8 mouse cellular contexts compared by ENCODE assay signal in genomic region chr13:108812956-108813355, GRCm38 (mm10).
DNase-seq lines count a peak whose midpoint lies in the region; ATAC-seq and TF ChIP-seq lines count a peak whose summit lies in the region.

No protein-coding gene starts in this region.

- TF ChIP-seq CTCF in ES-Bruce4 (IDR thresholded peaks at IDR 0.05; ENCODE audit: low read depth, low read length), result peak; percentile 37
- TF ChIP-seq CTCF in bone marrow, adult 2 months (IDR thresholded peaks at IDR 0.05; ENCODE audit: control insufficient read depth, insufficient read depth, low read length), result peak; percentile 28; the same call in 1 of the 2 replicates

- no peak overlapping the region for H3K4me3 ChIP-seq in ES-Bruce4 (ENCODE audit: low read depth, low read length)
- H3K4me3 ChIP-seq in bone marrow, adult 2 months (replicated peaks; ENCODE audit: control insufficient read depth, low read depth, low read length), result no peak overlapping the region
- no peak overlapping the region for H3K4me3 ChIP-seq in embryonic facial prominence, embryonic 14.5 days (ENCODE audit: low read depth, low read length)
- no peak overlapping the region for H3K4me3 ChIP-seq in neural tube, embryonic 14.5 days (ENCODE audit: low read depth, low read length)

- H3K9ac ChIP-seq in ES-Bruce4 (ENCODE audit: low read depth, poor library complexity, severe bottlenecking), result no peak overlapping the region
- H3K9ac ChIP-seq in embryonic facial prominence, embryonic 14.5 days (ENCODE audit: low read depth, low read length), result no peak overlapping the region
- no peak overlapping the region for H3K9ac ChIP-seq in neural tube, embryonic 14.5 days (replicated peaks; ENCODE audit: low read depth, low read length)

- H3K4me2 ChIP-seq in embryonic facial prominence, embryonic 14.5 days (ENCODE audit: low read depth, low read length), result no peak overlapping the region
- no peak overlapping the region for H3K4me2 ChIP-seq in neural tube, embryonic 14.5 days (ENCODE audit: low read depth, low read length)

- no peak overlapping the region for H3K27ac ChIP-seq in ES-Bruce4 (ENCODE audit: insufficient read depth, low read length)
- H3K27ac ChIP-seq in bone marrow, adult 2 months (ENCODE audit: control insufficient read depth, insufficient read depth, low read depth, low read length, poor library complexity), result no peak overlapping the region
- no peak overlapping the region for H3K27ac ChIP-seq in embryonic facial prominence, embryonic 14.5 days (replicated peaks; ENCODE audit: low read depth, low read length)
- H3K27ac ChIP-seq in neural tube, embryonic 14.5 days (ENCODE audit: low read depth, low read length), result no peak overlapping the region

- H3K36me3 ChIP-seq in ES-Bruce4 (ENCODE audit: control insufficient read depth, insufficient read depth, low read length, poor library complexity, severe bottlenecking), result no peaks in the 10 kb centered on the region
- no peaks in the 10 kb centered on the region for H3K36me3 ChIP-seq in embryonic facial prominence, embryonic 14.5 days (ENCODE audit: control insufficient read depth, insufficient read depth, low read length)
- H3K36me3 ChIP-seq in neural tube, embryonic 14.5 days (ENCODE audit: control insufficient read depth, insufficient read depth, low read length), result no peaks in the 10 kb centered on the region

- DNase-seq in heart, postnatal 36 days, result peak; percentile 3 to 4
- DNase-seq in heart, postnatal 25 days (ENCODE audit: low spot score), result no peak
- peak; percentile 72 for DNase-seq in embryonic facial prominence, embryonic 14.5 days (ENCODE audit: low spot score)
- peak; percentile 36 to 54 for DNase-seq in layer of hippocampus, postnatal 10 days (ENCODE audit: low spot score in 2 of 2)
- no peak for DNase-seq in c-Kit-positive CD71-positive TER-119-positive erythroid progenitor cells, embryonic 14.5 days (ENCODE audit: low spot score)

- H3K27me3 ChIP-seq in ES-Bruce4 (ENCODE audit: control insufficient read depth, insufficient read depth, low read length, poor library complexity, severe bottlenecking), result no peaks in the 10 kb centered on the region
- H3K27me3 ChIP-seq in embryonic facial prominence, embryonic 14.5 days (replicated peaks; ENCODE audit: control insufficient read depth, insufficient read depth, low read length), result no peaks in the 10 kb centered on the region
- H3K27me3 ChIP-seq in neural tube, embryonic 14.5 days (ENCODE audit: control insufficient read depth, insufficient read depth, low read length), result no peaks in the 10 kb centered on the region

- ATAC-seq in embryonic facial prominence, embryonic 14.5 days (ENCODE audit: low read depth), result 0 out of 2 replicates have a peak, but pooled peaks have one; percentile 26
- peak; percentile 28; the same call in 1 of the 2 replicates for ATAC-seq in neural tube, embryonic 14.5 days (ENCODE audit: low read depth)

- H3K4me1 ChIP-seq in ES-Bruce4 (ENCODE audit: control insufficient read depth, insufficient read depth, low read length), result no peaks in the 10 kb centered on the region
- no peaks in the 10 kb centered on the region; the same call in 1 of the 2 replicates for H3K4me1 ChIP-seq in bone marrow, adult 2 months (ENCODE audit: control insufficient read depth, insufficient read depth, low read length)
- no peaks in the 10 kb centered on the region for H3K4me1 ChIP-seq in embryonic facial prominence, embryonic 14.5 days (ENCODE audit: control insufficient read depth, insufficient read depth, low read length)
- no peaks in the 10 kb centered on the region for H3K4me1 ChIP-seq in neural tube, embryonic 14.5 days (ENCODE audit: control insufficient read depth, insufficient read depth, low read length)

- TF ChIP-seq EP300 in ES-Bruce4 (IDR thresholded peaks at IDR 0.05; ENCODE audit: insufficient read depth, low read depth, low read length), result no peak

- no peaks in the 10 kb centered on the region for H3K9me3 ChIP-seq in ES-Bruce4 (replicated peaks; ENCODE audit: control insufficient read depth, insufficient read depth, low read length, poor library complexity, severe bottlenecking)
- no peaks in the 10 kb centered on the region for H3K9me3 ChIP-seq in embryonic facial prominence, embryonic 14.5 days (ENCODE audit: control insufficient read depth, low read length)
- no peaks in the 10 kb centered on the region for H3K9me3 ChIP-seq in neural tube, embryonic 14.5 days (ENCODE audit: control insufficient read depth, low read length)

- WGBS in bone marrow, adult 2 months, result 79% methylated on average over 3 of the region's 3 CpGs
- WGBS in embryonic facial prominence, embryonic 14.5 days, result 43% methylated on average over 3 of the region's 3 CpGs
- 54% methylated on average over 3 of the region's 3 CpGs for WGBS in neural tube, embryonic 14.5 days

- intact Hi-C loops in heart, postnatal 36 days (cut with DNase I), result no loop called here
- intact Hi-C loops in heart, postnatal 25 days (cut with DNase I), result no loop called here

- no peak for TF ChIP-seq POLR2A in ES-Bruce4 (IDR thresholded peaks at IDR 0.05; ENCODE audit: insufficient read depth, low read length)
- no peak for TF ChIP-seq POLR2A in bone marrow, adult 2 months (IDR thresholded peaks at IDR 0.05; ENCODE audit: borderline replicate concordance, control insufficient read depth, low read depth, low read length)

Comparison
In these comparisons a context has a peak if more than half of its experiments do, and no peak if none do; other contexts are left out.
1. DNase-seq: peak in heart, postnatal 36 days (2 of 2), embryonic facial prominence, embryonic 14.5 days (single experiment) and layer of hippocampus, postnatal 10 days (2 of 2); none in heart, postnatal 25 days (single experiment) and c-Kit-positive CD71-positive TER-119-positive erythroid progenitor cells, embryonic 14.5 days (single experiment).